Mouse (Mus musculus): ENCODE data around the gene Ppp1r13b. TPM values are rescaled to one million over a fixed set of nuclear protein-coding genes. Genes with fewer than 3 reads are reported as not detected.

Gene Ppp1r13b
- polyA plus RNA-seq, 1 experiment from 2014 or later: 6.8 TPM

GRCm38 (mm10) chr12:111888303-111888864, 19.5 kb downstream of the Ppp1r13b start:
- WGBS: 91% methylated on average over 4 of the region's 4 CpGs
- Histone ChIP-seq H3K36me3 (replicated peaks; ENCODE audit: control insufficient read depth, insufficient read depth, low read depth, low read length) (no peaks in the 10 kb centered on the region), H3K27ac (replicated peaks; ENCODE audit: low read depth, low read length) (no peak overlapping the region), H3K4me1 (ENCODE audit: control insufficient read depth, insufficient read depth, low read length) (no peaks in the 10 kb centered on the region), H3K9ac (replicated peaks; ENCODE audit: low read length) (no peak overlapping the region), H3K4me3 (ENCODE audit: low read depth, low read length) (no peak overlapping the region), H3K27me3 (ENCODE audit: control insufficient read depth, insufficient read depth, low read length) (no peaks in the 10 kb centered on the region), H3K9me3 (replicated peaks; ENCODE audit: control insufficient read depth, low read length) (no peaks in the 10 kb centered on the region), H3K4me2 (ENCODE audit: low read depth, low read length) (no peak overlapping the region)
- DNase-seq (ENCODE audit: low spot score) (no peak), ATAC-seq (replicated peaks; ENCODE audit: insufficient number of reproducible peaks, low FRiP score, low TSS enrichment, low read depth) (no peak)

- Histone ChIP-seq H3K9me3 (replicated peaks; ENCODE audit: control insufficient read depth, low read length) (no peaks in the 10 kb centered on the region), H3K4me3 (ENCODE audit: low read depth, low read length) (no peak overlapping the region), H3K27ac (replicated peaks; ENCODE audit: low read depth, low read length) (no peak overlapping the region), H3K9ac (replicated peaks; ENCODE audit: low read length) (no peak overlapping the region), H3K27me3 (ENCODE audit: control insufficient read depth, insufficient read depth, low read length) (no peaks in the 10 kb centered on the region), H3K4me2 (ENCODE audit: low read depth, low read length) (no peak overlapping the region), H3K4me1 (ENCODE audit: control insufficient read depth, insufficient read depth, low read length) (no peaks in the 10 kb centered on the region), H3K36me3 (replicated peaks; ENCODE audit: control insufficient read depth, insufficient read depth, low read depth, low read length) (no peaks in the 10 kb centered on the region)
- no peak for ATAC-seq (replicated peaks; ENCODE audit: insufficient number of reproducible peaks, low FRiP score, low TSS enrichment, low read depth)
- DNase-seq (ENCODE audit: low spot score): no peak
- WGBS: 97% methylated on average over 1 of the region's 1 CpGs
Measured at GRCm38 (mm10) chr12:111887005-111887404, 20.9 kb downstream of the Ppp1r13b start.

GRCm38 (mm10) chr12:111882852-111883251, 25.1 kb downstream of the Ppp1r13b start:
- Histone ChIP-seq H3K4me1 (ENCODE audit: control insufficient read depth, insufficient read depth, low read length) (no peaks in the 10 kb centered on the region), H3K9me3 (replicated peaks; ENCODE audit: control insufficient read depth, low read length) (no peaks in the 10 kb centered on the region), H3K4me3 (ENCODE audit: low read depth, low read length) (no peak overlapping the region), H3K4me2 (ENCODE audit: low read depth, low read length) (no peak overlapping the region), H3K27ac (replicated peaks; ENCODE audit: low read depth, low read length) (no peak overlapping the region), H3K36me3 (replicated peaks; ENCODE audit: control insufficient read depth, insufficient read depth, low read depth, low read length) (no peaks in the 10 kb centered on the region), H3K9ac (replicated peaks; ENCODE audit: low read length) (no peak overlapping the region), H3K27me3 (ENCODE audit: control insufficient read depth, insufficient read depth, low read length) (no peaks in the 10 kb centered on the region)
- no peak for ATAC-seq (replicated peaks; ENCODE audit: insufficient number of reproducible peaks, low FRiP score, low TSS enrichment, low read depth)
- DNase-seq (ENCODE audit: low spot score): no peak
- 70% methylated on average over 4 of the region's 4 CpGs for WGBS

- WGBS: 68% methylated on average over 3 of the region's 3 CpGs
- no peaks in the 10 kb centered on the region for H3K27me3 ChIP-seq (ENCODE audit: control insufficient read depth, insufficient read depth, low read length)
- ATAC-seq (replicated peaks; ENCODE audit: insufficient number of reproducible peaks, low FRiP score, low TSS enrichment, low read depth) (no peak), DNase-seq (ENCODE audit: low spot score) (no peak)
- H3K4me2 ChIP-seq (ENCODE audit: low read depth, low read length): no peak overlapping the region
- no peaks in the 10 kb centered on the region for H3K9me3 ChIP-seq (replicated peaks; ENCODE audit: control insufficient read depth, low read length)
- no peak overlapping the region for H3K4me3 ChIP-seq (ENCODE audit: low read depth, low read length)
- no peaks in the 10 kb centered on the region for H3K36me3 ChIP-seq (replicated peaks; ENCODE audit: control insufficient read depth, insufficient read depth, low read depth, low read length)
- H3K4me1 ChIP-seq (ENCODE audit: control insufficient read depth, insufficient read depth, low read length): no peaks in the 10 kb centered on the region
- no peak overlapping the region for H3K27ac ChIP-seq (replicated peaks; ENCODE audit: low read depth, low read length)
- no peak overlapping the region for H3K9ac ChIP-seq (replicated peaks; ENCODE audit: low read length)
Measured at GRCm38 (mm10) chr12:111882022-111882421, 25.9 kb downstream of the Ppp1r13b start.

GRCm38 (mm10) chr12:111878213-111878612, 29.7 kb downstream of the Ppp1r13b start:
- Histone ChIP-seq H3K27ac (replicated peaks; ENCODE audit: low read depth, low read length) (no peak overlapping the region), H3K4me1 (ENCODE audit: control insufficient read depth, insufficient read depth, low read length) (no peaks in the 10 kb centered on the region), H3K36me3 (replicated peaks; ENCODE audit: control insufficient read depth, insufficient read depth, low read depth, low read length) (no peaks in the 10 kb centered on the region), H3K9ac (replicated peaks; ENCODE audit: low read length) (no peak overlapping the region), H3K4me2 (ENCODE audit: low read depth, low read length) (no peak overlapping the region), H3K9me3 (replicated peaks; ENCODE audit: control insufficient read depth, low read length) (no peaks in the 10 kb centered on the region), H3K27me3 (ENCODE audit: control insufficient read depth, insufficient read depth, low read length) (no peaks in the 10 kb centered on the region), H3K4me3 (ENCODE audit: low read depth, low read length) (no peak overlapping the region)
- ATAC-seq (replicated peaks; ENCODE audit: insufficient number of reproducible peaks, low FRiP score, low TSS enrichment, low read depth) (peak; percentile 70), DNase-seq (ENCODE audit: low spot score) (peak; percentile 89)
- WGBS: 14% methylated on average over 3 of the region's 3 CpGs

GRCm38 (mm10) chr12:111875499-111875898, 32.4 kb downstream of the Ppp1r13b start:
- Histone ChIP-seq H3K4me1 (ENCODE audit: control insufficient read depth, insufficient read depth, low read length) (no peaks in the 10 kb centered on the region), H3K4me3 (ENCODE audit: low read depth, low read length) (no peak overlapping the region), H3K27ac (replicated peaks; ENCODE audit: low read depth, low read length) (no peak overlapping the region), H3K27me3 (ENCODE audit: control insufficient read depth, insufficient read depth, low read length) (no peaks in the 10 kb centered on the region), H3K4me2 (ENCODE audit: low read depth, low read length) (no peak overlapping the region), H3K9me3 (replicated peaks; ENCODE audit: control insufficient read depth, low read length) (no peaks in the 10 kb centered on the region), H3K36me3 (replicated peaks; ENCODE audit: control insufficient read depth, insufficient read depth, low read depth, low read length) (no peaks in the 10 kb centered on the region), H3K9ac (replicated peaks; ENCODE audit: low read length) (no peak overlapping the region)
- no peak for DNase-seq (ENCODE audit: low spot score)
- no peak for ATAC-seq (replicated peaks; ENCODE audit: insufficient number of reproducible peaks, low FRiP score, low TSS enrichment, low read depth)
- WGBS: 87% methylated on average over 3 of the region's 3 CpGs

GRCm38 (mm10) chr12:111874601-111875140, 33.2 kb downstream of the Ppp1r13b start:
- H3K27ac ChIP-seq (replicated peaks; ENCODE audit: low read depth, low read length): no peak overlapping the region
- no peaks in the 10 kb centered on the region for H3K9me3 ChIP-seq (replicated peaks; ENCODE audit: control insufficient read depth, low read length)
- no peak overlapping the region for H3K4me3 ChIP-seq (ENCODE audit: low read depth, low read length)
- H3K27me3 ChIP-seq (ENCODE audit: control insufficient read depth, insufficient read depth, low read length): no peaks in the 10 kb centered on the region
- WGBS: 61% methylated on average over 1 of the region's 1 CpGs
- no peaks in the 10 kb centered on the region for H3K4me1 ChIP-seq (ENCODE audit: control insufficient read depth, insufficient read depth, low read length)
- ATAC-seq (replicated peaks; ENCODE audit: insufficient number of reproducible peaks, low FRiP score, low TSS enrichment, low read depth): no peak
- no peak for DNase-seq (ENCODE audit: low spot score)
- no peaks in the 10 kb centered on the region for H3K36me3 ChIP-seq (replicated peaks; ENCODE audit: control insufficient read depth, insufficient read depth, low read depth, low read length)
- no peak overlapping the region for H3K4me2 ChIP-seq (ENCODE audit: low read depth, low read length)
- no peak overlapping the region for H3K9ac ChIP-seq (replicated peaks; ENCODE audit: low read length)

- no peaks in the 10 kb centered on the region for H3K36me3 ChIP-seq (replicated peaks; ENCODE audit: control insufficient read depth, insufficient read depth, low read depth, low read length)
- H3K27me3 ChIP-seq (ENCODE audit: control insufficient read depth, insufficient read depth, low read length): no peaks in the 10 kb centered on the region
- DNase-seq (ENCODE audit: low spot score): no peak
- no peak overlapping the region for H3K4me2 ChIP-seq (ENCODE audit: low read depth, low read length)
- no peak overlapping the region for H3K9ac ChIP-seq (replicated peaks; ENCODE audit: low read length)
- H3K27ac ChIP-seq (replicated peaks; ENCODE audit: low read depth, low read length): no peak overlapping the region
- no peaks in the 10 kb centered on the region for H3K4me1 ChIP-seq (ENCODE audit: control insufficient read depth, insufficient read depth, low read length)
- WGBS: 87% methylated on average over 5 of the region's 5 CpGs
- H3K4me3 ChIP-seq (ENCODE audit: low read depth, low read length): no peak overlapping the region
- H3K9me3 ChIP-seq (replicated peaks; ENCODE audit: control insufficient read depth, low read length): no peaks in the 10 kb centered on the region
- ATAC-seq (replicated peaks; ENCODE audit: insufficient number of reproducible peaks, low FRiP score, low TSS enrichment, low read depth): no peak
Measured at GRCm38 (mm10) chr12:111872079-111872478, 35.8 kb downstream of the Ppp1r13b start.

All from embryonic facial prominence, embryonic 11.5 days (tissue).